Mouse (Mus musculus) midbrain, embryonic 16.5 days (tissue): ENCODE results near the gene Ern2. TPM values are rescaled to one million over a fixed set of nuclear protein-coding genes. Genes with fewer than 3 reads are reported as not detected.
A peak's percentile ranks its signal among the peaks of the same experiment; 100 is the strongest.

Experiments used
- ATAC-seq: fragments of 200-750 bp; cut with Nextera tagmentation; 2 replicates; pipeline ENCODE4 v1.8.0; 2017; ENCODE audit warnings: moderate TSS enrichment
- H3K27ac ChIP-seq: fragments of 300-500 bp; sonication (generic); 2 replicates; pipeline ENCODE4 v1.5.1; 2014; ENCODE audit warnings: mild to moderate bottlenecking, low read length, mixed read lengths
- H3K27me3 ChIP-seq: fragments of 300-500 bp; sonication (generic); 2 replicates; pipeline ENCODE4 v1.6.1; 2014; ENCODE audit warnings: low read depth, low read length, mixed read lengths; ENCODE audit not compliant: control insufficient read depth, insufficient read depth
- H3K36me3 ChIP-seq: fragments of 300-500 bp; sonication (generic); 2 replicates; pipeline ENCODE4 v1.6.1; 2014; ENCODE audit warnings: mild to moderate bottlenecking, low read length, moderate library complexity, mixed read lengths; ENCODE audit not compliant: control insufficient read depth, insufficient read depth
- H3K4me1 ChIP-seq: fragments of 300-500 bp; sonication (generic); 2 replicates; pipeline ENCODE4 v1.6.1; 2014; ENCODE audit warnings: mild to moderate bottlenecking, low read length, mixed read lengths; ENCODE audit not compliant: control insufficient read depth, insufficient read depth
- H3K4me2 ChIP-seq: fragments of 300-500 bp; sonication (generic); 2 replicates; pipeline ENCODE4 v1.6.1; 2014; ENCODE audit warnings: mild to moderate bottlenecking, low read length, mixed read lengths
- H3K4me3 ChIP-seq: fragments of 300-500 bp; sonication (generic); 2 replicates; pipeline ENCODE4 v1.5.1; 2014; ENCODE audit warnings: low read depth, mild to moderate bottlenecking, low read length, moderate library complexity, mixed read lengths
- H3K9ac ChIP-seq: fragments of 300-500 bp; sonication (generic); 2 replicates; pipeline ENCODE4 v1.6.1; 2014; ENCODE audit warnings: low read depth, low read length, mixed read lengths
- H3K9me3 ChIP-seq: fragments of 300-500 bp; sonication (generic); replicated peaks from 2 replicates; pipeline ENCODE4 v1.6.1; 2014; ENCODE audit warnings: mild to moderate bottlenecking, low read length, mixed read lengths; ENCODE audit not compliant: control insufficient read depth, poor library complexity, severe bottlenecking
- WGBS: fragments of 180-500 bp; shearing (Covaris S2); extraction: QIAGEN DNeasy Blood & Tissue Kit; methylation state at CpG from one replicate; pipeline ENCODE4 v1.1.7; 2014; 5-methylcytosine and 5-hydroxymethylcytosine counted together
- polyA plus RNA-seq: library from polyadenylated mRNA; unstranded; fragments of >200 nt; fragmentation: Nextera tagmentation; extraction: Ambion mirVana; gene quantifications from 2 replicates; pipeline ENCODE4 v1.2.1, GENCODE M21; 2015

Gene Ern2
- polyA plus RNA-seq, 1 experiment from 2014 or later, result 2.2 TPM

GRCm38 (mm10) chr7:122170705-122171104, 15.3 kb downstream of the Ern2 start:
- H3K4me1 ChIP-seq, result no peaks in the 10 kb centered on the region

GRCm38 (mm10) chr7:122167203-122167602, 18.8 kb downstream of the Ern2 start:
- H3K27ac ChIP-seq, result no peak overlapping the region
- no peak overlapping the region for H3K9ac ChIP-seq
- 88% methylated on average over 7 of the region's 7 CpGs for WGBS
- no peaks in the 10 kb centered on the region for H3K27me3 ChIP-seq
- no peaks in the 10 kb centered on the region for H3K4me1 ChIP-seq
- ATAC-seq, result no peak
- no peaks in the 10 kb centered on the region; the same call in 1 of the 2 replicates for H3K36me3 ChIP-seq
- no peak overlapping the region for H3K4me3 ChIP-seq
- no peak overlapping the region for H3K4me2 ChIP-seq
- no peaks in the 10 kb centered on the region for H3K9me3 ChIP-seq

More at GRCm38 (mm10) chr7:122170705-122171104, 15.3 kb downstream of the Ern2 start:
- no peaks in the 10 kb centered on the region; the same call in 1 of the 2 replicates for H3K36me3 ChIP-seq
- ATAC-seq, result no peak
- no peak overlapping the region for H3K9ac ChIP-seq
- no peak overlapping the region for H3K4me3 ChIP-seq
- no peak overlapping the region for H3K4me2 ChIP-seq
- no peak overlapping the region for H3K27ac ChIP-seq
- no peaks in the 10 kb centered on the region for H3K9me3 ChIP-seq
- 81% methylated on average over 6 of the region's 6 CpGs for WGBS
- no peaks in the 10 kb centered on the region for H3K27me3 ChIP-seq

- Histone ChIP-seq H3K9me3 (no peaks in the 10 kb centered on the region), H3K27me3 (no peaks in the 10 kb centered on the region), H3K27ac (no peak overlapping the region), H3K9ac (no peak overlapping the region), H3K4me1 (peaks cover 5% of the 10 kb centered on the region), H3K36me3 (no peaks in the 10 kb centered on the region), H3K4me3 (no peak overlapping the region), H3K4me2 (no peak overlapping the region)
- no peak for ATAC-seq
- 87% methylated on average over 8 of the region's 8 CpGs for WGBS
Observed at GRCm38 (mm10) chr7:122163766-122164165, 22.2 kb downstream of the Ern2 start.

- peak overlapping the region; percentile 58 for H3K4me3 ChIP-seq
- H3K9me3 ChIP-seq, result no peaks in the 10 kb centered on the region
- no peak overlapping the region for H3K27ac ChIP-seq
- H3K27me3 ChIP-seq, result no peaks in the 10 kb centered on the region
- H3K9ac ChIP-seq, result no peak overlapping the region
- H3K4me2 ChIP-seq, result peak overlapping the region; percentile 93
- no peak for ATAC-seq
- under 1% methylated on average over 12 of the region's 12 CpGs for WGBS
- peaks cover 12% of the 10 kb centered on the region for H3K4me1 ChIP-seq
- H3K36me3 ChIP-seq, result no peaks in the 10 kb centered on the region
Observed at GRCm38 (mm10) chr7:122160037-122160436, 26.0 kb downstream of the Ern2 start.

- Histone ChIP-seq H3K4me3 (peak within 1 kb of the TSS; percentile 58), H3K4me1 (peaks cover 12% of the 10 kb centered on the region), H3K9me3 (no peaks in the 10 kb centered on the region), H3K36me3 (no peaks in the 10 kb centered on the region), H3K27me3 (no peaks in the 10 kb centered on the region), H3K9ac (peak within 1 kb of the TSS; percentile 70), H3K27ac (peak within 1 kb of the TSS; percentile 47), H3K4me2 (peak within 1 kb of the TSS; percentile 93)
- WGBS, result under 1% methylated on average over 63 of the region's 63 CpGs
- ATAC-seq, result peak; percentile 97
Observed at GRCm38 (mm10) chr7:122158915-122159902, 26.8 kb downstream of the Ern2 start, which contains the start of gene Plk1. Plk1 (plus strand) TSS chr7:122159439.

GRCm38 (mm10) chr7:122158488-122158887, 27.5 kb downstream of the Ern2 start:
- Histone ChIP-seq H3K9me3 (no peaks in the 10 kb centered on the region), H3K4me3 (peak overlapping the region; percentile 58), H3K27me3 (no peaks in the 10 kb centered on the region), H3K36me3 (no peaks in the 10 kb centered on the region), H3K9ac (peak overlapping the region; percentile 70), H3K4me2 (peak overlapping the region; percentile 93), H3K27ac (no peak overlapping the region), H3K4me1 (peaks cover 12% of the 10 kb centered on the region)
- 5% methylated on average over 13 of the region's 13 CpGs for WGBS
- no peak for ATAC-seq

- Histone ChIP-seq H3K4me3 (no peak overlapping the region), H3K9ac (no peak overlapping the region), H3K4me2 (no peak overlapping the region), H3K27ac (no peak overlapping the region), H3K36me3 (peaks cover 19% of the 10 kb centered on the region), H3K4me1 (no peaks in the 10 kb centered on the region), H3K27me3 (no peaks in the 10 kb centered on the region), H3K9me3 (no peaks in the 10 kb centered on the region)
- ATAC-seq, result no peak
- WGBS, result 93% methylated on average over 4 of the region's 4 CpGs
Observed at GRCm38 (mm10) chr7:122152473-122152872, 33.5 kb downstream of the Ern2 start.

GRCm38 (mm10) chr7:122140991-122141390, 45.0 kb downstream of the Ern2 start:
- ATAC-seq, result no peak
- H3K27ac ChIP-seq, result no peak overlapping the region
- H3K36me3 ChIP-seq, result peaks cover 39% of the 10 kb centered on the region
- H3K9me3 ChIP-seq, result no peaks in the 10 kb centered on the region
- H3K4me3 ChIP-seq, result no peak overlapping the region
- H3K9ac ChIP-seq, result no peak overlapping the region
- H3K4me1 ChIP-seq, result no peaks in the 10 kb centered on the region
- H3K27me3 ChIP-seq, result no peaks in the 10 kb centered on the region
- H3K4me2 ChIP-seq, result no peak overlapping the region

- Histone ChIP-seq H3K4me1 (peaks cover 7% of the 10 kb centered on the region), H3K27me3 (no peaks in the 10 kb centered on the region), H3K4me2 (no peak overlapping the region), H3K9me3 (no peaks in the 10 kb centered on the region), H3K4me3 (no peak overlapping the region), H3K9ac (no peak overlapping the region), H3K27ac (no peak overlapping the region), H3K36me3 (peaks cover 27% of the 10 kb centered on the region)
- ATAC-seq, result no peak
- WGBS, result 95% methylated on average over 5 of the region's 5 CpGs
Observed at GRCm38 (mm10) chr7:122138190-122138589, 47.8 kb downstream of the Ern2 start.
